Mouse (Mus musculus) cerebellum, adult 18-20 months (tissue): ENCODE measurements around the gene Zfp423.

ENCODE experiments used
- DNase-seq, 2 experiments: peaks; one replicate each; pipeline ENCODE4 v3.0.0; 2021

The Zfp423 gene

GRCm38 (mm10) chr8:87740946-87741530, 218.4 kb downstream of the Zfp423 start:
- DNase-seq = no peak

GRCm38 (mm10) chr8:87737900-87738299, 221.5 kb downstream of the Zfp423 start:
- DNase-seq = no peak

- DNase-seq = no peak
Measured at GRCm38 (mm10) chr8:87734902-87735301, 224.5 kb downstream of the Zfp423 start.

- DNase-seq = no peak
Measured at GRCm38 (mm10) chr8:87734496-87734895, 224.9 kb downstream of the Zfp423 start.

- no peak for DNase-seq
Measured at GRCm38 (mm10) chr8:87731062-87731461, 228.3 kb downstream of the Zfp423 start.

- DNase-seq = no peak
Measured at GRCm38 (mm10) chr8:87723015-87723414, 236.4 kb downstream of the Zfp423 start.

- no peak for DNase-seq
Measured at GRCm38 (mm10) chr8:87719137-87719815, 240.1 kb downstream of the Zfp423 start.

- no peak for DNase-seq
Measured at GRCm38 (mm10) chr8:87717445-87717844, 241.9 kb downstream of the Zfp423 start.

- no peak for DNase-seq
Measured at GRCm38 (mm10) chr8:87716726-87717248, 242.6 kb downstream of the Zfp423 start.

- DNase-seq = peak; percentile 78 to 86
Measured at GRCm38 (mm10) chr8:87715731-87716682, 243.4 kb downstream of the Zfp423 start.

GRCm38 (mm10) chr8:87713946-87714345, 245.4 kb downstream of the Zfp423 start:
- no peak for DNase-seq

- DNase-seq = no peak
Measured at GRCm38 (mm10) chr8:87711955-87712354, 247.4 kb downstream of the Zfp423 start.

GRCm38 (mm10) chr8:87708127-87708637, 251.2 kb downstream of the Zfp423 start:
- peak in 1 of 2 experiments; percentile 39 for DNase-seq

- no peak for DNase-seq
Measured at GRCm38 (mm10) chr8:87707176-87707575, 252.2 kb downstream of the Zfp423 start.

GRCm38 (mm10) chr8:87704756-87705155, 254.6 kb downstream of the Zfp423 start:
- DNase-seq = no peak

GRCm38 (mm10) chr8:87702790-87703311, 256.5 kb downstream of the Zfp423 start:
- peak; percentile 57 for DNase-seq

- DNase-seq = peak; percentile 72 to 74
Measured at GRCm38 (mm10) chr8:87702051-87702521, 257.3 kb downstream of the Zfp423 start.

GRCm38 (mm10) chr8:87701583-87701982, 257.8 kb downstream of the Zfp423 start:
- DNase-seq = no peak

GRCm38 (mm10) chr8:87700321-87700720, 259.1 kb downstream of the Zfp423 start:
- DNase-seq = no peak

- no peak for DNase-seq
Measured at GRCm38 (mm10) chr8:87697127-87697526, 262.3 kb downstream of the Zfp423 start.

- no peak for DNase-seq
Measured at GRCm38 (mm10) chr8:87693741-87694140, 265.7 kb downstream of the Zfp423 start.
